Mouse (Mus musculus) mesoderm, embryonic 11.5 days (tissue): ENCODE measurements at regions not wholly inside any gene's neighbourhood (a gene's known extent, or its start where the extent isn't known, plus 50 kb on each side); places are given as distances from the start of the nearest gene placed in this dataset.

Source experiments
- DNase-seq: peaks from one replicate; pipeline ENCODE4 v3.0.0-alpha.2; 2012; ENCODE audit warnings: low read depth, low spot score

DNA sequence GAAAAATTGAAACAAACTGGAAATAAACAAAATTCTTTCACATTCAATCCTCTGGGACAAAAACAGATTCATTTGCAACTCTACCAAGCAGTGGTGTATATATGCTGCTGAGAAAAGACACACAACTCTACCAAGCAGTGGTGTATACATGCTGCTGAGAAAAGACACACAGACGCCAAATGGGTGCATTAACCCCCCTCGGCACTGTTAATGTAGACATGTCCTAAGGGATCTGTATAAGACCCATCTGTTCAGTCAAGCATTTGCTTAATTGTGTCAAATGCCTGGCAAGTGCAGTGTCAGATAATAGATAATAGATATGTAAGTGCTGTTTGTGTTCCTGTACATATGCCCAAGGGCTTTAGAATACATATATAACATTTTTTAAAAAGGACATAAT is 1035.2 kb upstream of the B3galt2 start:
- no peak for DNase-seq

DNA sequence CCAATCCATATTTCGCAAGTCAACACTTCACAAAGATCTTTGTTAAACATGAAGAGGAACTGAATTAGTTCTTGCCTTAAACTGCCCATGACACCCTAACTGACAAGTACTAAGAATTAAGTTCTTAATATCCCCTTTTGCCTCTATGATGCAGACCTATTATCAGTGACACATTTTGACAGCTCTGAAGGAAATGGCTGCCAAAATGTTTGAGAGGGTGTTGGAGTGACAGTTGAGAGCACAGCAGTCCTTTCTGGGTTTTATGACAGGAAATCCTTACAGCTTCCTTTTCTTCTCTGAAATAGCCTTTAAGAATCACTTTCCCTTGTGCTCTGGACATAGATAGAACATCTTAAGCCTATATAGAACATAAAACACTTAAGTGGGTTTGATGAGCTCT is 1034.4 kb upstream of the B3galt2 start:
- DNase-seq, result no peak

DNA sequence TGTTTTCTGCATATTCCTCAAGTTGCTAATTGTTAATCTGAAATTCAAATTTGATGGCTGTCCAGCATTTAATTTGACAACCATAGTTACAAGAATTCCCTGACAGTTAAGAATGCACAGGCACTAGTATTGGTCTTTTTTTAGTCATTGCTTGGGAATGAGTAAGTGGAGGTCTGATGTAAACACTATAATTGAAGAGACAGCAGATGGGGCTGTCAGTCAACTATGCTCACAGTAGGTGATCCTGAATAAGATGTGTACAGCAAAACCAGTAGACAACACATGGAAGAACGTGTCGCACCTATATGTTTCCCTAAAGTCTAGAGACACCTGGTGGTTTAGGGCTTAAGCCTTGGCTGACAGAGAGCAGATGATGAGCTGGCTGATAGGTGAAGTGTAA is 1019.0 kb upstream of the B3galt2 start:
- no peak for DNase-seq

- DNase-seq, result no peak
Observed at GRCm38 (mm10) chr1:142624303-142624702, 1016.2 kb upstream of the B3galt2 start.

GRCm38 (mm10) chr1:142655289-142655688 is 985.2 kb upstream of the B3galt2 start:
- DNase-seq, result no peak

- peak; percentile 0 for DNase-seq
Observed at GRCm38 (mm10) chr1:142665262-142665661, 975.2 kb upstream of the B3galt2 start.

GRCm38 (mm10) chr1:142679917-142680316 is 960.5 kb upstream of the B3galt2 start:
- no peak for DNase-seq

DNA sequence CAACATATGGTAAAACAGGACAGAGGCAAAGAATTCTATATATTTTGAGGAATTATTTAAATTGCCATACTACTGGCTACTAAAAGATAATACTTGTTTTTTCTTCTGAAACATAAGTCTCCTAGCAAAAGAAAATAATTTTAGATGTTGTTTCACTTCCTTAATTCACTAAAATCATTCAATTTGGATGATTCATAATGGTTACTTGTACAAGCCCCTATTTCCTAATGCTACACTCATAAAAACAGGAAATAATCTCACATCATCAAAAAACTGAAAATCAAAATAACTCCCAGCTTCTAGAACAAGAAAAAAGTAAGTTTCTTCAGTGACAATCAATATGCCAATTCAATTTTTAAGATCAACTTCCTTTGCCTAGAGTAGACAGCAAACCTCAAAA is 951.6 kb upstream of the B3galt2 start:
- no peak for DNase-seq

- no peak for DNase-seq
Observed at GRCm38 (mm10) chr1:142695179-142695578, 945.3 kb upstream of the B3galt2 start.

GRCm38 (mm10) chr1:142708263-142708662 is 932.2 kb upstream of the B3galt2 start:
- DNase-seq, result no peak

DNA sequence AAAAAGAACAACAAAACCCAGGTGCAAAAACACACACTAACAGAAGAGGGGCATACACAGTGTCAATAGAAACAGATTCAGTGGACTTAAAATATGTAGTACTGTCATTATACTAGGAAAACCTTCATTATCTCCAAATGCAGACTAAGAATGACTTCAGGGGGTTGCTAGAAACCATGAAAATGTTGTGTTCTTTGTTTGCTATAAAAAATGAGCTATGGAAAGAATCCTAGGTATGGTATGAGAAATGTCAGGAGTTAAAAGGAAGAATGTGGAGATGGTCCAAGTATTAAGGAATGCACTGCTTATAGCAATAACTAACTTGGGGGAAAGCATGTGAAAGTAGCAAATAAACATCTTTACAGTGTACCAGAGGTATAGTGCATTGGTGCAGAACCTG is 910.2 kb upstream of the B3galt2 start:
- no peak for DNase-seq

DNA sequence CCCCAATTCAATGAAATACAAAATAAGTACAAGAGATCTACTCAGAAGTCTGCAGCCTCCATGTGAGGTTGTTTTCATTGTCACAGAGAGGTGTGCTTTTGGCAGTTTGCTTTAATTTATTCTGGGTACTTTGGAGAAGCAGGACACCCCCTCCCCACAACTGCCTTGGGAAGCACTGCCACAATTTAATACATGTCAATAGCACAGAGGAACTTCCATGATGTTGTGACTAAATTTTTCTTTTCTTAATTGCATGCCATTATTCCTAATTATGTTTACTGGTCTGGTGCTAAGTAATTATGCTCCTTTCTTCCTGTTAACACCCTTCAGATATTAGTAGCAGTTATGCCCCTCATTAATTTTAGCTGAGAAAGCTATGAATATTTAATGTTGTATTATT is 906.4 kb upstream of the B3galt2 start:
- DNase-seq, result no peak

DNA sequence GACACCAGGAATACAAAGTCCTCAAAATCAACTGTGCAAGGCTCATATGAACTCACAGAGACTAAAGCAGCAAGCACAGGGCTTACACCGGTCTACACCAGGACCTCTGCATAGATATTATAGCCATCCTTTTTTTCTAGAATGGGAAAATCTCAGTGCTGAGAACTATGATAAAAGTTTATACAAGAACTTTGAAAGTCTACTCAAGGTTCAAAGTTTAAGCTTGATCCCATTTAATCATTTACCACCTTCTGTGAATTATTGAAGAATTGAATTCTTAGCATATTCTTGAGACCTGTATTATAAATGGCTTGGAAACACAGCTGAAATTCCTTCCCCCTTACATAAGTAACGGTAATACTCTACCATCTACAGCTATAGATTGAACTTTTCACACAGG is 902.1 kb upstream of the B3galt2 start:
- DNase-seq, result no peak

- DNase-seq, result peak; percentile 66
Observed at GRCm38 (mm10) chr1:142742307-142742706, 898.2 kb upstream of the B3galt2 start.

DNA sequence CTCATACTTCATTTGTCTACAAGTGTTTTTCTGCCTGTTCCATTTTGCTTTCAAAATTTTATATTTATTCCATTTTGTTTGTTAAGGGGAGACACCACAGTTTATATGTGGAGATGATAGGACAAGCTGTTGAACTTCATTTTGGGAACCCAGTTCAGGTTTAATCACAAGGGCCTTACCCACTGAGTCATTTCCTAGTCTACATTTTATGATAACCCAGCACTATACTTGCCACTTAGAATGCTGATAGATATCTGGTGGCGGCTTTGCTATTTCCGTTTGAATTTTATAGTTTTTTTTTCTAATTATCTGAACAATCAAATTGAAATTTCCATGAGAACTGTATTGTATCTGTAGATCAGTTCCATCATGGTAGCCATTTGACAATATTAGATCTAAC is 869.5 kb upstream of the B3galt2 start:
- DNase-seq, result no peak
